Mouse (Mus musculus) stomach, embryonic 14.5 days (tissue): Measurements from ENCODE around the gene Grrp1. TPM values are rescaled to one million over a fixed set of nuclear protein-coding genes. Genes with fewer than 3 reads are reported as not detected.

Source experiments
- ATAC-seq: fragments of 200-750 bp; cut with Nextera tagmentation; 2 replicates; pipeline ENCODE4 v1.8.0; 2017; ENCODE audit warnings: low read depth, moderate TSS enrichment; ENCODE audit not compliant: insufficient number of reproducible peaks, insufficient read depth, low FRiP score
- H3K27ac ChIP-seq: fragments of 300-500 bp; sonication (generic); 2 replicates; pipeline ENCODE4 v1.5.1; 2014; ENCODE audit warnings: mild to moderate bottlenecking, low read length, moderate library complexity, mixed read lengths
- H3K27me3 ChIP-seq: fragments of 300-500 bp; sonication (generic); 2 replicates; pipeline ENCODE4 v1.6.1; 2014; ENCODE audit warnings: low read length, control low read depth, mixed read lengths; ENCODE audit not compliant: control insufficient read depth, insufficient read depth
- H3K36me3 ChIP-seq: fragments of 300-500 bp; sonication (generic); 2 replicates; pipeline ENCODE4 v1.6.1; 2014; ENCODE audit warnings: mild to moderate bottlenecking, control low read depth, low read length, moderate library complexity, mixed read lengths; ENCODE audit not compliant: control insufficient read depth, insufficient read depth
- H3K4me1 ChIP-seq: fragments of 300-500 bp; sonication (generic); 2 replicates; pipeline ENCODE4 v1.6.1; 2014; ENCODE audit warnings: low read length, control low read depth, mixed read lengths; ENCODE audit not compliant: control insufficient read depth, insufficient read depth
- H3K4me2 ChIP-seq: fragments of 300-500 bp; sonication (generic); replicated peaks from 2 replicates; pipeline ENCODE4 v1.6.1; 2014; ENCODE audit warnings: low read depth, low read length, control low read depth
- H3K4me3 ChIP-seq: fragments of 300-500 bp; sonication (generic); 2 replicates; pipeline ENCODE4 v1.5.1; 2014; ENCODE audit warnings: low read depth, low read length, control low read depth
- H3K9ac ChIP-seq: fragments of 300-500 bp; sonication (generic); replicated peaks from 2 replicates; pipeline ENCODE4 v1.6.1; 2014; ENCODE audit warnings: low read depth, mild to moderate bottlenecking, control low read depth, low read length, moderate library complexity, mixed read lengths
- H3K9me3 ChIP-seq: fragments of 300-500 bp; sonication (generic); 2 replicates; pipeline ENCODE4 v1.6.1; 2016; ENCODE audit warnings: low read depth, low read length, control low read depth; ENCODE audit not compliant: control insufficient read depth
- WGBS: fragments of 180-500 bp; shearing (Covaris S2); extraction: QIAGEN DNeasy Blood & Tissue Kit; methylation state at CpG from one replicate; pipeline ENCODE4 v1.1.7; 2014; 5-methylcytosine and 5-hydroxymethylcytosine counted together
- polyA plus RNA-seq: library from polyadenylated mRNA; unstranded; fragments of >200 nt; fragmentation: Nextera tagmentation; extraction: Ambion mirVana; gene quantifications from 2 replicates; pipeline ENCODE4 v1.2.1, GENCODE M21; 2014

Gene Grrp1
- polyA plus RNA-seq, 1 experiment from 2014 or later = 4.1 TPM

DNA sequence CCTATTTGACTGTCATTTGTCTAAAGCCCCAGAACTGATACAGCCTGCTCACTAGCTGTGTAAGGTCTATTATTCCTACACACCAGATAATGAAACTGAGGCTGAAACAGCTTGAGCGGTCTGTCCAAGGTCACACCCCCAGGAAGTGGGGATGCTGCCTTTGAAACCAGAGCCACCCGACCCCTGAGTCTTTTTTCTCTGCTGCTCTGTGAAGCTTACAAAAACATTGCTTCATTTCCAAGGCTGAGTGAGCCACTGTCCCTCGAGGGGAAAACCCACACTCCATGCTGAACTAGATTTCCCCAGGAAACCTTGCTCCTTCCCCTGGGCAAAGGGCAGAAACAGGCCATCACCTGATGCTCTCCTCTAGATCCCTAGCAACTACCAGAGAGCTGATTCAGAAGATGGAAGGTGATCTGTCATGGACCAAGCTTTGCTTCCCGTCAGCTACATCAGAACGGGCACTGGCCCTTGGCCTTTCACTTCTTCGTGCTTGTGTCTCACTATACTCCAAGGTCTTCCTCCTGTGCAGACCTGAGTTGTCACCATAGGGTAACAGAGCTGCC is 47.3 kb downstream of the Grrp1 start:
- H3K4me1 ChIP-seq = no peaks in the 10 kb centered on the region
- no peaks in the 10 kb centered on the region for H3K9me3 ChIP-seq
- no peak overlapping the region for H3K4me3 ChIP-seq
- H3K36me3 ChIP-seq = no peaks in the 10 kb centered on the region
- ATAC-seq = no peak
- 55% methylated on average over 6 of the region's 6 CpGs for WGBS
- H3K4me2 ChIP-seq = no peak overlapping the region
- no peaks in the 10 kb centered on the region for H3K27me3 ChIP-seq
- H3K27ac ChIP-seq = no peak overlapping the region
- H3K9ac ChIP-seq = no peak overlapping the region

DNA sequence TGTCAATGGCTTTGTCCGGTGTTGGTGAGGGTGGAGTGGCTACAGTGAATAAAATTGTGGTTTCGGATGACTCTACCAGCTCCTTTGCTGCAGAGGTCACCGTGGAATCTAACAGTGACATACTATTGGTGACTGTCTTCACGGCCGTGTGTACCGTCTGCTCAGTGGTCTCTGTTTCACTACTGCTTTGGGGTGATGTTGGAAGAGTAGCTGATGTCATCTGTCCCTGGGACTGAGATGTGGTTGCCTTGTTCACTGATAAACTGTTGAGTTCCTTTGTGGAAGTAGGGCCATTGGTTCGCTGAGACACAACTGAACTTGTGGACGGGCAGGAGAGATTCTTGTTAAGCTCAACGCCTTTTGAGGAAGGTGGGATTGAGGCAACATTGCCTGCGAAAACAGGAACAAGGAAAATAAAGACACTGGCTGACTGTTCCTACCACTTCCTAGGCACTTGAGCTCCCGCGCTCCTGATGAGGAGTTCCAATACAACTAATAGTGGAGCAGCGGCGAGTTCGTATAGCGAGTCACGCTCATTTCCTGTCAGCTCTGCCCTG is 50.5 kb downstream of the Grrp1 start:
- Histone ChIP-seq H3K4me3 (no peak overlapping the region), H3K27ac (no peak overlapping the region), H3K9me3 (no peaks in the 10 kb centered on the region), H3K9ac (no peak overlapping the region), H3K36me3 (no peaks in the 10 kb centered on the region), H3K4me2 (no peak overlapping the region), H3K27me3 (no peaks in the 10 kb centered on the region), H3K4me1 (no peaks in the 10 kb centered on the region)
- no peak for ATAC-seq
- 81% methylated on average over 17 of the region's 17 CpGs for WGBS

DNA sequence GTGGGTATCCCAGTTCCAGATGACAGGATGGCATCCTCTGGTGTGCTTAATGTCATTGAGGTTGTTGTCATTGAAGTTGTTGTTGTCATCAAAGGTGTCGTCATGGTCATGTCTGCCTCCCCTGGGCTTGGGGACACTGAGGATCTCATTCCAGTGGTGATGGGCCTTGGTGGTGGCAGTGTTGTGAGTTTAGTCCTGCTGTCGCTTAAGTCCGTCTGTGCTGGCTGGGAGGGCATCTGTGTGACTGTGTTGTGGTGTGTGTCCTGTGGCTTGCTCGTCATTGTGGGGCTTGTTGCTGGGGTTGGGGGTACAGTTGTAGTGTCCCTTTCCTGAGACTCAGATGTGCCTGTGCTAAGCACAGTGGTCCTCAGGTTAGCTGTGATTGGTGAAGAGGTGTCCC is 51.0 kb downstream of the Grrp1 start, which contains the start of gene Gm7534:
Gene Gm7534 (minus strand): TSS at position 101 of the 400 bp plus-strand sequence.
- H3K4me1 ChIP-seq = no peaks in the 10 kb centered on the region
- H3K27ac ChIP-seq = no peak within 1 kb of the TSS
- ATAC-seq = no peak
- H3K4me2 ChIP-seq = no peak within 1 kb of the TSS
- no peaks in the 10 kb centered on the region for H3K27me3 ChIP-seq
- no peak within 1 kb of the TSS for H3K4me3 ChIP-seq
- H3K9me3 ChIP-seq = no peaks in the 10 kb centered on the region
- no peak within 1 kb of the TSS for H3K9ac ChIP-seq
- no peaks in the 10 kb centered on the region for H3K36me3 ChIP-seq
- 95% methylated on average over 4 of the region's 4 CpGs for WGBS

Other genes with a start within 250 kb of the Grrp1 start
- 0.07 TPM in 2 replicates for gene Lin28a, start 235.3 kb downstream of the Grrp1 start, polyA plus RNA-seq
- gene Zfp683, start 200.3 kb downstream of the Grrp1 start, polyA plus RNA-seq = not detected in 2 replicates
- gene Crybg2, start 193.3 kb downstream of the Grrp1 start, polyA plus RNA-seq = 4.8 and 7.3 TPM in 2 replicates
- 16.3 and 16.4 TPM in 2 replicates for gene Cd52, start 159.0 kb downstream of the Grrp1 start, polyA plus RNA-seq
- gene Ubxn11, start 151.5 kb downstream of the Grrp1 start, polyA plus RNA-seq = 7.0 and 8.3 TPM in 2 replicates
- gene Sh3bgrl3, start 125.3 kb downstream of the Grrp1 start, polyA plus RNA-seq = 403 and 435 TPM in 2 replicates
- gene Cep85, start 67.0 kb downstream of the Grrp1 start, polyA plus RNA-seq = 43.2 and 55.9 TPM in 2 replicates
- not detected in 2 replicates for gene Gm7534, start 51.1 kb downstream of the Grrp1 start, polyA plus RNA-seq
- gene Catsper4, start 26.7 kb downstream of the Grrp1 start, polyA plus RNA-seq = 0.32 TPM in 1 of 2 replicates, not detected in the other
- 5.7 and 6.3 TPM in 2 replicates for gene Cnksr1, start 15.7 kb downstream of the Grrp1 start, polyA plus RNA-seq
- gene E130218I03Rik, start 10.4 kb downstream of the Grrp1 start, polyA plus RNA-seq = 0.36 and 0.41 TPM in 2 replicates
- gene Zfp593, start 8.5 kb downstream of the Grrp1 start, polyA plus RNA-seq = 14.8 and 16.5 TPM in 2 replicates
- not detected in 2 replicates for gene Gm30191, start 7.2 kb downstream of the Grrp1 start, polyA plus RNA-seq
- gene Pdik1l, start 33.8 kb upstream of the Grrp1 start, polyA plus RNA-seq = 19.0 and 19.6 TPM in 2 replicates
- not detected in 2 replicates for gene Trim63, start 61.0 kb upstream of the Grrp1 start, polyA plus RNA-seq
- not detected in 2 replicates for gene Slc30a2, start 89.1 kb upstream of the Grrp1 start, polyA plus RNA-seq
- gene Extl1, start 129.7 kb upstream of the Grrp1 start, polyA plus RNA-seq = 0.64 and 0.98 TPM in 2 replicates
- 13.8 and 15.1 TPM in 2 replicates for gene Pafah2, start 142.2 kb upstream of the Grrp1 start, polyA plus RNA-seq
- 1,523 and 1,653 TPM in 2 replicates for gene Stmn1, start 214.2 kb upstream of the Grrp1 start, polyA plus RNA-seq
- gene Paqr7, start 242.6 kb upstream of the Grrp1 start, polyA plus RNA-seq = 2.2 and 2.3 TPM in 2 replicates